Mouse (Mus musculus) v-Abl transformed pro-B cells (cell line): ENCODE results near the gene Kcnma1.

ENCODE experiments used
- in situ Hi-C, 2 experiments: fragments of 400-800 bp; cut with MboI; formaldehyde crosslinking; loops; one replicate each; pipeline ENCODE4 v1.15.1; 2025; ENCODE audit not compliant: unreplicated experiment in 2 of 2

Kcnma1 gene

DNA sequence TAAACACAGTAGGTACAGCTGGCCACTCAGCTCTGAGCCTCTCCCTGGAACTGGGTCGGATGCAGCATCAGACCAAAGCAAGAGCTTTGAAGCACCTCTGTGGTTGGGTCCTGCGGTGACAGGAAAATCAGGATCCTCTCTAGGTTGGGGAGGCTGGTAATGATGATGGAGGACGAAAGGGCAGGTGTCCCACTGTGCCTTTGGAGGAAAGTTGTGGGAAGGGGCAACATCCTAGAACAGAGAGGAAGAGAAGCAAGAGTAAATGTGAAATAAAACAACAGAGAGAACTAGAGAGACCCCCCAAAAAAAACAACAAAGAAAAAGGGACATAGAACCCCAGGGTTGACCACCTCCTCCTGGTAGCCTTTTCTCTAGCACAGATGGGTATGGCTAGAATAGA is at the start of gene Kcnma1:
TSS of gene Kcnma1 (minus strand) at position 101 of the 400 bp plus-strand sequence.
- in situ Hi-C loops: loop anchor here in 1 of 2 experiments (25.0 kb wide), 1 partner anchor 427 kb away; no protein-coding TSS in a partner anchor

GRCm38 (mm10) chr14:24059747-24060146 is 45.5 kb upstream of the Kcnma1 start:
- in situ Hi-C loops: no loop called here

- in situ Hi-C loops: no loop called here
Observed at GRCm38 (mm10) chr14:24059287-24059686, 45.0 kb upstream of the Kcnma1 start.

DNA sequence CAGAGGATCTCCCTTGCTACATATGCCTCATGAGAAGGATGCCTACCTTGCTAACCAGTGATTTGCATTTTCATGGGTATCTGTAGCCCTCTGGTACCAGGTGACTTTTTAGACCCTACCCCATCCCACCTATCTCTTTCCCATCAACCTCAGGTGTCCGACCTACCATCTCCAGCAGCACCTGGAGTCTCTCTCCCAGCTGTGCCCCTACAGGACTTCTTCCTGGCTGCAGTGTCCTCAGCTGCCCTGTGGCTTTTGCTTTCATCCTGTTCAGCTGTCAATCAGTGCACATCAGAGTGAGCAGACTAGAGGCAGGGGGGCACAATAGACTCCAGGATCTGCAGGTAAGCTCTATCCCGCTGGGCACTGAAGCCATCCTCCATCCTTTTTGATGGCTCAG is 37.5 kb upstream of the Kcnma1 start:
- in situ Hi-C loops: no loop called here

- in situ Hi-C loops: no loop called here
Observed at GRCm38 (mm10) chr14:24036609-24037008, 22.3 kb upstream of the Kcnma1 start.

GRCm38 (mm10) chr14:24036208-24036535 is 21.9 kb upstream of the Kcnma1 start:
- in situ Hi-C loops: no loop called here

DNA sequence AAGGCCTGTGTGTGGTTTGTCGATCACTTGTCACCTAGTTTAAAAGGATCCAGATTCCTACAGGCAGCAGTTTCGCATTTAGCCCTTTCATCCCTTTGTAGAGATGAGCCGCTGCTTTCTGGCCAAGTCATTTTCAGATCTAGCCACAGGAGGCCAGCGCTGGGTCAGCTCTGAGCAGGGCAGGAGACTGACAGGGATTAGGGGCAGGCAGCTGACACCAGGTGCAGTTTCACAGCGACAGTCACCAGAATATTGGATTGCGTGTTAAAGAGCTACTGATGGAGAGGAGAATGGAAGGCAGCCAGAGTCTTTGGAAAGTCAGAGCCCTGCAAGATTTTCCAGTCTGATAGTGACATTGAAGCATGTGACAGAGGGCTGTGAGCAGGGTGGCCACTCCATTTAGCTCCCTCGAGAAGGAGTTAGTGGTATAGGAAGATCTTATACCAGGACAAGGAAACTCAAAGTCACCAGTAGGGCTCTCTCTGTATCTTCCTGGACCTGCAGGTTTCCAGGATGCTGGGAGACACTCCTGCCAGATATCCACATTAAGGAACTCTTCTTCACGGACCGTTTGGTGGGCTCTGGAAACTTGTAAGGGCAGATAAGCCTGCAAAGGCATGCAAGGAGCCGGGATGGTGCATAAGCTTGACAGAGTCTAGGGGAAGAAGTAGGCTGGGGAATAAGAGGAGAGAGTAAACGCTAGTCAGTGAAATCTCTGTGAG is 21.4 kb upstream of the Kcnma1 start:
- in situ Hi-C loops: no loop called here

DNA sequence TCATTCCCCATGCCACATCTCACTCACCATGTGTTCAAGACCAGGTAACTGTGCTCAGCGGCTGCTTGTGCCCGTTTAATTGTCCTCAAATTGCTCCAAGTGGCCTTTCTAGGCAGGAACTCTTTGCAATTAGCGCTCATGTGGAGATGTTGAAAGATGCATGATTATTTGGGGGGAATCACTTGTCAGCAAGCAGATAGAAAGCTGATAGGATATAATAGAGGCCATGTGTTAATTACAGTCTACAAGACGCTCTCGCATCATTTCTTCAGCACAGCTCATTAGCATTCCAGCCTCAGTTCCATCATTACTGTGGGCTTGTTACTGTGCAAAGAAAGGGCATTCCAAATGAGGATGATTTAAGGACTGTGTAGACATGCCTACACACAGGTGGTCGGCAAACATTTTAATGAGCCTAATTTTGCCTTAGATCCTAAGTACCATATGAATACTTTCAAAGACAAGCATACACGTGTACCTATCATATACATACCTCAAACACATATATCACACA is 18.6 kb upstream of the Kcnma1 start:
- in situ Hi-C loops: no loop called here

DNA sequence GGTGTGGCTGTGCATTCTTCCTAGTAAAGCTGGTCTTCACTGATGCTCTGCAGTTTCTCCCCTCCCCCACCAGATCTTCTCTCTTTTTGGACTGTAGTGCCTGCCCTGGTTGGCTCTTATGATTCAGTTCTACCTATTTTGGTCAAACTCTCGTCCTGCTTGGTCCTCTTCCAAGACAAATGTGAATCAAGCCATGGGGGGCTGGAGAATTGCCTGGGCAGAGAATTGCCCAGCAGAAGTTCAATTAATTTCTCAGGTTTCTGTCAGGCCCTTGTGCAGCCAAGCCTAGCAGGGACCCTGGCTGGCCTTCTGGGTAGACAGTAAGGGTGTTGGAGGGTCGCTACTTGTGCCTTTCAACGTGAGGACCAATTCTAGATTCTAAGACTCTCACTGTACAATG is 17.9 kb upstream of the Kcnma1 start:
- in situ Hi-C loops: no loop called here

DNA sequence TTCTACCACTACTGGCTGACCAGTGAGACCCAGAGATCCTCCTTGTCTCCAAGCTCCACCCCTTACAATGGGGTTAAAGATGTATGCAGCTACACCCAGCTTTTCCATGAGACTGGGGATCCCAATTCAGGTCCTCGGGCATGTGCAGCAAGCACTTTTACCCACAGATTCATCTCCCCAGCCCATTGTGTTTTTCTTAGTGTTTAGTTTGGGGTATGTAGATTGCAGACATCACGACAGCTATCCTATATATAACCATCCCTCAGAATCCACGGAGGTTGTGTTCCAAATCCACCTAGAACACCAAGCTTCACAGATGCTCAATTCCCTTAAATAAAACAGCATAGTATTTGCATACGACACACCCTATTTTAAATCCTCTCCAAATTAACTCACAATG is 6.4 kb upstream of the Kcnma1 start:
- in situ Hi-C loops: loop anchor here in 1 of 2 experiments (25.0 kb wide), 1 partner anchor 433 kb away; no protein-coding TSS in a partner anchor

DNA sequence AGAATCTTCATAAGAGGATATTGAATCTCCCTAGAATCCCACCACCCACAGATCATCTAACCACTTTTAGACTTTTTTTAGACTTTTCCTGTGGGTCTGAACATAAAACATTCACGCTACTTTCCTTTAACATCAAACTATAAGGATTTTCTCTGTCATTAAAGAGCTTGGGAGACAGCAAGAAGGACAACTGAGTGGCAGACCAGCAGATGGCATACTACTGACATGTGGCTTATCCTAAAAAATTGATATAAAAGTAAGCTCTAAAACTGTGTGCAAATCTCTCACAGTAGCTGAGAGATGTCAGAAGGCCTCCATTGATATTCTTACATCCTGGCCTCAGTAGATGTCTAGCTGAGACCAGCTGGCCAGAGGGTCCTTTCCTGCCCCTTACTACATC is 4.3 kb downstream of the Kcnma1 start:
- in situ Hi-C loops: loop anchor here in 1 of 2 experiments (25.0 kb wide), 1 partner anchor 423 kb away; no protein-coding TSS in a partner anchor

DNA sequence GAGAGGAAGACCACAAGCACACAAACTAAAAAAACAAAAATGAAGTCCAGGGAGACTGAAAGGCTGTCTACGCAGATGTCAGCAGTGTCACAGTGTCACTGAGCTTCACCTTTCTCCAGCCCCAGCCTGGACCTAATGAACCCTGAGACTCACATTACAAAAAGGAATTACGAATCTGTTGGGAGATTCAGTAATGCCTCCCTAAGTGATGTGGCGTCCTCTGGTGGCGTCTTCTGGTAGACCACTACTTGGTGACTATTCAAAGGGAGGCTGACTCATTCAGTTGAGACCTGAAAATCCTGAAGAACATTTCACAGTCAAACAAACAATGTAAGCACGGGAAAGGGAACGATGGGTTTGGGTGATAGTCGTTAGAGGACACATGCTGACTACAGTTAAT is 6.0 kb downstream of the Kcnma1 start:
- in situ Hi-C loops: loop anchor here in 1 of 2 experiments (25.0 kb wide), 1 partner anchor 421 kb away; no protein-coding TSS in a partner anchor

DNA sequence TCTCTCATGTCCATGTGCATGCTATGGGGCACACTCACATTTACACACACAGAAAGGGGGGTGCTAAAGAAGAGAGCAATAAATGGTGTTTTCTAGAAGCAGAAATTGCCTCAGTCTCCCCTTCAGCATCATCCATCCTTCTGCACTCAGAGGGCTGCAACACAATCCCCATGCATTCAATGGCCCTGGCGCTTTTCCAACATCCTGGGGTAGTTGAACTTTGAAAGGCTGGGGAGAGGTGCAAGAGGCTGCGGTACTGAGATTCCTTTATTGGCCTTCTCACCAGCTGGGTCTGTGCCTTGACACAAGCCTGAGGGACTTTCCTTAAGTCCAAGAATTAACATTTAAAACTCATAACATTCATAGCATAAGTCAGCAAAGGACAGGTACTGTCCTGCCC is 8.0 kb downstream of the Kcnma1 start:
- in situ Hi-C loops: loop anchor here in 1 of 2 experiments (25.0 kb wide), 1 partner anchor 419 kb away; no protein-coding TSS in a partner anchor

DNA sequence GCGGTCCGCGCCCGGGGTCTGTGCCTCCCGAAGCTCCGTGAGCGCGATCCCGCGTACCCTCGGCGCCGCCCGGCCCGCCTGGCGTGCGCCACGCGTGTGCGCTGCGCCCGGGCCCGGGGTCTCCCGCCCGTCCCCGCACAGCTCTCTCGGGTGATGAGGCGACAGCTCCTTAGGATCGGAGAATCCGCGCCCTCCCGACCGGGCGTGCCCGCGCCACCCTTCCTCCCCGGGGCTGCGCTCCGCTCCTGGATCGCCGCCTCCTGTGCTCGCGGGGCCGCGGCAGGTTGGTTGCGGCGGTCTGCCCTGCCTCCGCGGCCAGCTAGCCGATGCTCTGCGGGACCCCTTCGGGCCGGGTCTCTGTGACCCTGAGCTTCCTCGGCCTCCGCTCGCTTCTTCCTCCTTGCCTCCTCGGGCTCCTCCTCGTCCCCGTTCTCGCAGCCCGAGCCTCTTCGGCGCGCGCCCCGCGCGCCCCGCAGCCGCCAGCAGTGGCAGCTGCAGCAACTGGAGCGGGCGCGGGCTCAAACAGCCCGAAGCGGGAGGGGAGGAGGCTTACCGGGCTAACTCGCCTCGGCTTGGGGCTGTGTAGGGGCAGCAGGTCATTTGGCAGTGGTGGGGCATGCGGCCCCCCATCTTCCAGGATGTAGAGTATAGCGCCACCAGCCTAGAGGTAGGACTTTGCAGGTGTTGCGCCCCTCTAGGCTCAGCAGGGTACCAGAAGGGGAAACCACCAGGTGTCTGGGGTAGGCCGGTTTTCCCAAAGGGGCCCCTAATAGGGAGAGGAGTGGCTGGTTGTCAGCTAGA is 9.6 kb downstream of the Kcnma1 start:
- in situ Hi-C loops: loop anchor here in 1 of 2 experiments (25.0 kb wide), 1 partner anchor 417 kb away; no protein-coding TSS in a partner anchor

GRCm38 (mm10) chr14:24003450-24004381 is 10.6 kb downstream of the Kcnma1 start:
- in situ Hi-C loops: loop anchor here in 1 of 2 experiments (25.0 kb wide), 1 partner anchor 416 kb away; no protein-coding TSS in a partner anchor

- in situ Hi-C loops: loop anchor here in 1 of 2 experiments (25.0 kb wide), 1 partner anchor 415 kb away; no protein-coding TSS in a partner anchor
Observed at GRCm38 (mm10) chr14:24002647-24003046, 11.6 kb downstream of the Kcnma1 start.

DNA sequence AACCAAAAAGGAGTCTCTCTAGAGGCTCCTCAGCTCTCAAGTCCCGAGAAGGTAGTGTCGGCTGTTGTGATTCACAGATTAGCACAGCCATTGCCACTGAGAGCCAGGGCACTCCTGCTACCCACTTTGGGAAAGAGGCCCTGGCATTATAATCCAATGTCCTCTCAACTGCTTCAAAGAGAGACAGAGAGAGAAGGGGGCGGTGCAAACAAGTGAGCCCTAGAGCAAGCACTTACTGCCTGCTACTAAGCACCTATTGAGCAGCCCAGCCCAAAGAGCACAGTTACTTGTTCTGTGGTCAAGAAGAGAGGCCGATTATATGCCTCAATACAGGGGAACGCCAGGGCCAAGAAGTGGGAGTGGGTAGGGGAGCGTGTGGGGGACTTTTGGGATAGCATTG is 16.4 kb downstream of the Kcnma1 start:
- in situ Hi-C loops: no loop called here

DNA sequence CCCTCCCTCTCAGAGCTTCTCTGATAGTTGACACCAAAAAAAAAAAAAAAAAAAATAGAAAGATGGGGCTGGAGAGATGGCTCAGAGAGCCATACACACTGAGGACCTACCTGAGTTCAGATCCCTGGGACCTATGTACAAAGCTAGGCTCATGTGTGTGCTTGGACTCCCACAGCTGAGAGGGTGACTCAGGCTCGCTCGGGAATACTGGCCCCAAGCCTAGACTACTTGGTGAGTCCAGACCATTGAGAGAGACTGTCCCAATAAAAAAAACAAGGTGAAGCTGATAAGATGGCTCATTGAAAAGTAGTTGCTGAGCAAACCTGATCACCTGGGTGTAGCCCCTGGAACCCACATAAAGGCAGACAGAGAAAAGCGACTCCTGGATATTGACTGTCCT is 18.5 kb downstream of the Kcnma1 start:
- in situ Hi-C loops: no loop called here

- in situ Hi-C loops: no loop called here
Observed at GRCm38 (mm10) chr14:23990871-23991270, 23.4 kb downstream of the Kcnma1 start.

GRCm38 (mm10) chr14:23989696-23990095 is 24.6 kb downstream of the Kcnma1 start:
- in situ Hi-C loops: no loop called here
